Mouse (Mus musculus): ENCODE results near the gene Hnrnpu. TPM values are rescaled to one million over a fixed set of nuclear protein-coding genes. Genes with fewer than 3 reads are reported as not detected.
"Not testable (repeated sequence)": the region's sequence is repeated elsewhere in the genome, so short reads cannot be mapped to it uniquely, and the experiment has no call there.

Hnrnpu gene
- polyA plus RNA-seq, 1 experiment from 2014 or later: 437 TPM

- Histone ChIP-seq H3K36me3 (ENCODE audit: inconsistent target) (no peaks in the 10 kb centered on the region), H3K79me2 (ENCODE audit: inconsistent target) (no peaks in the 10 kb centered on the region), H3K4me3 (ENCODE audit: inconsistent target) (no peak overlapping the region), H3K27ac (no peak overlapping the region)
- 93% methylated on average over 11 of the region's 12 CpGs for WGBS (ENCODE audit: missing documents)
Measured at GRCm38 (mm10) chr1:178357776-178358710, 20.4 kb upstream of the Hnrnpu start.

GRCm38 (mm10) chr1:178354576-178354975 lies 17.0 kb upstream of the Hnrnpu start:
- Histone ChIP-seq H3K27ac (no peak overlapping the region), H3K4me3 (ENCODE audit: inconsistent target) (no peak overlapping the region), H3K79me2 (ENCODE audit: inconsistent target) (no peaks in the 10 kb centered on the region), H3K36me3 (ENCODE audit: inconsistent target) (no peaks in the 10 kb centered on the region)
- 85% methylated on average over 3 of the region's 3 CpGs for WGBS (ENCODE audit: missing documents)

- Histone ChIP-seq H3K4me3 (ENCODE audit: inconsistent target) (no peak overlapping the region), H3K27ac (no peak overlapping the region)
Measured at GRCm38 (mm10) chr1:178351643-178352042, 14.0 kb upstream of the Hnrnpu start.

GRCm38 (mm10) chr1:178350792-178351191 lies 13.2 kb upstream of the Hnrnpu start:
- WGBS (ENCODE audit: missing documents): 76% methylated on average over 2 of the region's 2 CpGs
- no peak overlapping the region for H3K4me3 ChIP-seq (ENCODE audit: inconsistent target)
- H3K27ac ChIP-seq: no peak overlapping the region
- no peaks in the 10 kb centered on the region for H3K79me2 ChIP-seq (ENCODE audit: inconsistent target)
- no peaks in the 10 kb centered on the region for H3K36me3 ChIP-seq (ENCODE audit: inconsistent target)

More at GRCm38 (mm10) chr1:178351643-178352042, 14.0 kb upstream of the Hnrnpu start:
- Histone ChIP-seq H3K36me3 (ENCODE audit: inconsistent target) (no peaks in the 10 kb centered on the region), H3K79me2 (ENCODE audit: inconsistent target) (no peaks in the 10 kb centered on the region)

GRCm38 (mm10) chr1:178344071-178344805 lies 6.6 kb upstream of the Hnrnpu start:
- WGBS (ENCODE audit: missing documents): 93% methylated on average over 10 of the region's 10 CpGs
- H3K79me2 ChIP-seq (ENCODE audit: inconsistent target); H3K4me3 ChIP-seq (ENCODE audit: inconsistent target); H3K36me3 ChIP-seq (ENCODE audit: inconsistent target); H3K27ac ChIP-seq: not testable (repeated sequence)

GRCm38 (mm10) chr1:178342612-178343011 lies 5.0 kb upstream of the Hnrnpu start:
- H3K79me2 ChIP-seq (ENCODE audit: inconsistent target): no peaks in the 10 kb centered on the region
- H3K36me3 ChIP-seq (ENCODE audit: inconsistent target): no peaks in the 10 kb centered on the region
- WGBS (ENCODE audit: missing documents): 35% methylated on average over 3 of the region's 5 CpGs
- H3K4me3 ChIP-seq (ENCODE audit: inconsistent target): no peak overlapping the region
- peak overlapping the region; percentile 67 for H3K27ac ChIP-seq

GRCm38 (mm10) chr1:178342063-178342462 lies 4.5 kb upstream of the Hnrnpu start:
- H3K36me3 ChIP-seq (ENCODE audit: inconsistent target): no peaks in the 10 kb centered on the region
- H3K79me2 ChIP-seq (ENCODE audit: inconsistent target): no peaks in the 10 kb centered on the region
- WGBS (ENCODE audit: missing documents): 56% methylated on average over 1 of the region's 1 CpGs
- H3K27ac ChIP-seq: peak overlapping the region; percentile 67
- no peak overlapping the region for H3K4me3 ChIP-seq (ENCODE audit: inconsistent target)

- no peaks in the 10 kb centered on the region for H3K79me2 ChIP-seq (ENCODE audit: inconsistent target)
- no peak overlapping the region for H3K4me3 ChIP-seq (ENCODE audit: inconsistent target)
- 63% methylated on average over 3 of the region's 3 CpGs for WGBS (ENCODE audit: missing documents)
- H3K36me3 ChIP-seq (ENCODE audit: inconsistent target): no peaks in the 10 kb centered on the region
- peak overlapping the region; percentile 67 for H3K27ac ChIP-seq
Measured at GRCm38 (mm10) chr1:178341435-178341834, 3.8 kb upstream of the Hnrnpu start.

- 86% methylated on average over 2 of the region's 2 CpGs for WGBS (ENCODE audit: missing documents)
- peaks cover 11% of the 10 kb centered on the region for H3K79me2 ChIP-seq (ENCODE audit: inconsistent target)
- H3K36me3 ChIP-seq (ENCODE audit: inconsistent target): no peaks in the 10 kb centered on the region
- H3K4me3 ChIP-seq (ENCODE audit: inconsistent target): no peak overlapping the region
- no peak overlapping the region for H3K27ac ChIP-seq
Measured at GRCm38 (mm10) chr1:178340213-178340612, 2.6 kb upstream of the Hnrnpu start.

GRCm38 (mm10) chr1:178338318-178338641 lies 683 bp upstream of the Hnrnpu start:
- Histone ChIP-seq H3K27ac (peak overlapping the region; percentile 86), H3K79me2 (ENCODE audit: inconsistent target) (peaks cover 30% of the 10 kb centered on the region), H3K36me3 (ENCODE audit: inconsistent target) (no peaks in the 10 kb centered on the region; the same call in none of the 2 replicates), H3K4me3 (ENCODE audit: inconsistent target) (peak overlapping the region; percentile 50)
- 13% methylated on average over 6 of the region's 6 CpGs for WGBS (ENCODE audit: missing documents)

GRCm38 (mm10) chr1:178336777-178337481 lies 668 bp downstream of the Hnrnpu start:
- peaks cover 43% of the 10 kb centered on the region for H3K79me2 ChIP-seq (ENCODE audit: inconsistent target)
- peak overlapping the region; percentile 35 for H3K4me3 ChIP-seq (ENCODE audit: inconsistent target)
- peaks cover 9% of the 10 kb centered on the region for H3K36me3 ChIP-seq (ENCODE audit: inconsistent target)
- H3K27ac ChIP-seq: peak overlapping the region; percentile 62
- under 1% methylated on average over 60 of the region's 89 CpGs for WGBS (ENCODE audit: missing documents)

- Histone ChIP-seq H3K36me3 (ENCODE audit: inconsistent target) (peaks cover 15% of the 10 kb centered on the region), H3K4me3 (ENCODE audit: inconsistent target) (peak overlapping the region; percentile 69), H3K79me2 (ENCODE audit: inconsistent target) (peaks cover 49% of the 10 kb centered on the region), H3K27ac (peak overlapping the region; percentile 74)
- WGBS (ENCODE audit: missing documents): under 1% methylated on average over 20 of the region's 53 CpGs
Measured at GRCm38 (mm10) chr1:178336289-178336775, 1.3 kb downstream of the Hnrnpu start.

- H3K27ac ChIP-seq: peak overlapping the region; percentile 74
- peaks cover 54% of the 10 kb centered on the region for H3K79me2 ChIP-seq (ENCODE audit: inconsistent target)
- peaks cover 20% of the 10 kb centered on the region for H3K36me3 ChIP-seq (ENCODE audit: inconsistent target)
- 2% methylated on average over 16 of the region's 16 CpGs for WGBS (ENCODE audit: missing documents)
- H3K4me3 ChIP-seq (ENCODE audit: inconsistent target): peak overlapping the region; percentile 69
Measured at GRCm38 (mm10) chr1:178335860-178336261, 1.7 kb downstream of the Hnrnpu start.

GRCm38 (mm10) chr1:178329946-178330345 lies 7.7 kb downstream of the Hnrnpu start:
- no peak overlapping the region for H3K4me3 ChIP-seq (ENCODE audit: inconsistent target)
- peaks cover 62% of the 10 kb centered on the region for H3K36me3 ChIP-seq (ENCODE audit: inconsistent target)
- 64% methylated on average over 6 of the region's 6 CpGs for WGBS (ENCODE audit: missing documents)

More at GRCm38 (mm10) chr1:178329946-178330345, 7.7 kb downstream of the Hnrnpu start:
- H3K27ac ChIP-seq: no peak overlapping the region; the same call in 1 of the 2 replicates
- peaks cover 100% of the 10 kb centered on the region for H3K79me2 ChIP-seq (ENCODE audit: inconsistent target)

All from macrophage (primary cell).